Mouse (Mus musculus) heart, adult 2 months (tissue): ENCODE measurements around the gene Snrnp35.

Source experiments
- CTCF ChIP-seq: fragments of 200-600 bp; IDR thresholded peaks from 2 replicates; pipeline ENCODE4 v1.8.1; 2022; ENCODE audit warnings: antibody characterized with exemption, mild to moderate bottlenecking, moderate library complexity
- EP300 ChIP-seq: fragments of 200-500 bp; IDR thresholded peaks from 2 replicates; pipeline ENCODE4 v1.6.1; 2011; ENCODE audit warnings: low read depth, low read length, control low read depth; ENCODE audit not compliant: insufficient read depth
- POLR2A ChIP-seq: fragments of 200-500 bp; IDR thresholded peaks from 2 replicates; pipeline ENCODE4 v1.6.1; 2011; ENCODE audit warnings: mild to moderate bottlenecking, low read depth, low read length, control low read depth; ENCODE audit not compliant: insufficient read depth

GRCm38 (mm10) chr5:124535016-124535415 is 52.1 kb downstream of the Snrnp35 start:
- no peak for TF ChIP-seq CTCF
- no peak for TF ChIP-seq POLR2A
- no peak for TF ChIP-seq EP300
